Mouse (Mus musculus) kidney, adult 2 months (tissue): ENCODE data around the gene Vmn1r229.

Experiments
- CTCF ChIP-seq: fragments of 200-500 bp; conservative IDR thresholded peaks from 2 replicates; pipeline ENCODE4 v1.5.1; 2011; ENCODE audit warnings: low read depth, mild to moderate bottlenecking, control low read depth, low read length, moderate library complexity, mixed read lengths; ENCODE audit not compliant: insufficient read depth, insufficient read length
- POLR2A ChIP-seq: fragments of 200-500 bp; IDR thresholded peaks from one replicate; pipeline ENCODE4 v1.6.1; 2011; ENCODE audit warnings: low read depth, low read length, control low read depth

DNA sequence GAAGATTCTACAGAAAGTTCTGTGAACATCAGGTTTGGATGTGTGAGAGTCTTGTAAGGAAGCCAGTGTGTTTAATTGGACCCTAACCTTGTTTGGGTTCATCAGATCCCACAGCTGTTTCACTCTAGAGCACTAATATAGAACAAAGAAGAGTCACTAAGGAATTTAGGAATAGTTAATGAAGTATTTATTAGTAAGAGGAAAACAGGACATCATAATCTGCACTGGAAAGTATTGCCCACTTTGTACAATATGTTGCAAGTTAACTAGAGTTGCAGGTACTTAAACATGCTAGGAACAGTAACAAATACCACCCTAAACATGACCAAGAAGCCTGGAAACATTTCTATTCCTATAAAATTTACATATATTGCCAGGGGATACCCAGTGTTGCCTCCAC, 25.3 kb upstream of the Vmn1r229 start, which contains the start of gene Vmn1r228:
- TF ChIP-seq POLR2A (no peak), CTCF (no peak)
